Mouse (Mus musculus) stomach, postnatal 0 days (tissue): ENCODE measurements around the gene Nit1.

ENCODE experiments used
- CTCF ChIP-seq: IDR thresholded peaks from 2 replicates; pipeline ENCODE4 v1.5.1; 2016; ENCODE audit warnings: antibody characterized with exemption, low read depth, mild to moderate bottlenecking, moderate library complexity
- EP300 ChIP-seq: optimal IDR thresholded peaks from 2 replicates; pipeline ENCODE3; 2016; ENCODE audit warnings: antibody characterized with exemption

DNA sequence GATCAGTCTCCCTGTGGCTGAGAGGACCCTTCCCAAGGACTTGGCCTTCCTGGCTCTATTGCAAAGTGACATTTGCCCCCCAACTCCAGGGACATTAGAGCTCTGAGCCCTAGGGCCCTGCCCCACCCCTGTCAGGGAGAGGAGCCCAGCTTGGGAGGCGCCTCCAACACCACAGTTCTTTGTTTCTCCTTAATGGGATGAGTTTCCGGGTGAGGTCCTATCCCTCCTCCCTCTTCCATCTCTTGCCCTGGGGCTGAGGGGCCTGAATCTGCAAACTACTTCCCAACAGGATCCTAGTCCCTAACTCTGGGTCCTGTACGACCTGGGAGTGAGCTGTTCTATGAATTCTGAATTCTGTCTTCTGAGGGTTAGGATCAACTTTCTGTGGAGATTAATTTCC is 27.4 kb upstream of the Nit1 start:
- TF ChIP-seq CTCF (no peak), EP300 (no peak)
